Mouse (Mus musculus) hindbrain, embryonic 12.5 days (tissue): ENCODE results near the gene Snn. TPM values are rescaled to one million over a fixed set of nuclear protein-coding genes. Genes with fewer than 3 reads are reported as not detected.
A peak's percentile ranks its signal among the peaks of the same experiment; 100 is the strongest.

Experiments used
- ATAC-seq: fragments of 200-750 bp; cut with Nextera tagmentation; 2 replicates; pipeline ENCODE4 v1.8.0; 2017; ENCODE audit warnings: moderate TSS enrichment; ENCODE audit not compliant: low FRiP score
- H3K27ac ChIP-seq: fragments of 300-500 bp; sonication (generic); 2 replicates; pipeline ENCODE4 v1.5.1; 2016; ENCODE audit warnings: mild to moderate bottlenecking
- H3K27me3 ChIP-seq: fragments of 300-500 bp; sonication (generic); 2 replicates; pipeline ENCODE4 v1.6.1; 2016; ENCODE audit warnings: mild to moderate bottlenecking
- H3K36me3 ChIP-seq: fragments of 300-500 bp; sonication (generic); 2 replicates; pipeline ENCODE4 v1.6.1; 2016; ENCODE audit warnings: mild to moderate bottlenecking
- H3K4me1 ChIP-seq: fragments of 300-500 bp; sonication (generic); 2 replicates; pipeline ENCODE4 v1.6.1; 2016
- H3K4me2 ChIP-seq: fragments of 300-500 bp; sonication (generic); replicated peaks from 2 replicates; pipeline ENCODE4 v1.6.1; 2016; ENCODE audit warnings: mild to moderate bottlenecking
- H3K4me3 ChIP-seq: fragments of 300-500 bp; sonication (generic); 2 replicates; pipeline ENCODE4 v1.5.1; 2016; ENCODE audit warnings: mild to moderate bottlenecking
- H3K9ac ChIP-seq: fragments of 300-500 bp; sonication (generic); 2 replicates; pipeline ENCODE4 v1.6.1; 2016; ENCODE audit warnings: mild to moderate bottlenecking, moderate library complexity
- H3K9me3 ChIP-seq: fragments of 300-500 bp; sonication (generic); replicated peaks from 2 replicates; pipeline ENCODE4 v1.6.1; 2016; ENCODE audit warnings: mild to moderate bottlenecking
- WGBS: fragments of 180-500 bp; shearing (Covaris S2); methylation state at CpG from one replicate; pipeline ENCODE4 v1.1.7; 2016; 5-methylcytosine and 5-hydroxymethylcytosine counted together
- polyA plus RNA-seq: library from polyadenylated mRNA; unstranded; fragments of >200 nt; fragmentation: Nextera tagmentation; extraction: Ambion mirVana; gene quantifications from 2 replicates; pipeline ENCODE4 v1.2.1, GENCODE M21; 2016

Snn gene
- polyA plus RNA-seq, 1 experiment from 2014 or later: 109 TPM

- no peaks in the 10 kb centered on the region for H3K36me3 ChIP-seq
- ATAC-seq: no peak
Measured at GRCm38 (mm10) chr16:11028206-11028605, 32.5 kb upstream of the Snn start.

DNA sequence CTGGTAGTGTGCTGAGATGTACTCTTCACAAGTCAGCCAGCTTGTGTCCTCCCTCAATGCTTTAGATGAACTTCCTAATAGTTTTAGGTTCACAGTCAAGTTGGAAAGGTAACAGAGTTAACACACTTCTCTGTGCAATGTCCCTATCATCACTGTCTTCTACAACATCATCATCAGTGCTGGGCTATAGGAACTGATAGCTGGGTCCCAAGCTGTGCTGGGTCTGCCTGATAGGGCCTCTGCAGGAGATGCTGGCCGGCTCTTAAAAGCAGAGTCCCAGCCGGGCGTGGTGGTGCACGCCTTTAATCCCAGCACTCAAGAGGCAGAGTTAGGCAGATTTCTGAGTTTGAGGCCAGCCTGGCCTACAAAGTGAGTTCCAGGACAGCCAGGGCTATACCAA is 29.9 kb upstream of the Snn start:
- Histone ChIP-seq H3K9me3 (no peaks in the 10 kb centered on the region), H3K27ac (no peak overlapping the region), H3K4me1 (no peaks in the 10 kb centered on the region), H3K9ac (no peak overlapping the region), H3K36me3 (no peaks in the 10 kb centered on the region), H3K4me3 (no peak overlapping the region), H3K4me2 (no peak overlapping the region), H3K27me3 (no peaks in the 10 kb centered on the region)
- no peak for ATAC-seq
- 86% methylated on average over 4 of the region's 4 CpGs for WGBS

More at GRCm38 (mm10) chr16:11028206-11028605, 32.5 kb upstream of the Snn start:
- WGBS: 84% methylated on average over 7 of the region's 7 CpGs
- Histone ChIP-seq H3K27me3 (no peaks in the 10 kb centered on the region), H3K4me2 (no peak overlapping the region), H3K27ac (no peak overlapping the region), H3K9ac (no peak overlapping the region), H3K4me1 (no peaks in the 10 kb centered on the region), H3K9me3 (no peaks in the 10 kb centered on the region), H3K4me3 (no peak overlapping the region)

- Histone ChIP-seq H3K4me1 (no peaks in the 10 kb centered on the region), H3K36me3 (no peaks in the 10 kb centered on the region), H3K27ac (no peak overlapping the region), H3K27me3 (no peaks in the 10 kb centered on the region), H3K4me3 (no peak overlapping the region), H3K9me3 (no peaks in the 10 kb centered on the region), H3K9ac (no peak overlapping the region), H3K4me2 (no peak overlapping the region)
- no peak for ATAC-seq
- 73% methylated on average over 3 of the region's 3 CpGs for WGBS
Measured at GRCm38 (mm10) chr16:11031320-11031719, 29.4 kb upstream of the Snn start.

- no peaks in the 10 kb centered on the region for H3K4me1 ChIP-seq
- ATAC-seq: no peak
- H3K27me3 ChIP-seq: no peaks in the 10 kb centered on the region
- H3K9ac ChIP-seq: no peak overlapping the region
- no peak overlapping the region for H3K4me2 ChIP-seq
- no peaks in the 10 kb centered on the region for H3K9me3 ChIP-seq
- H3K36me3 ChIP-seq: no peaks in the 10 kb centered on the region
- H3K27ac ChIP-seq: no peak overlapping the region
- WGBS: 2% methylated on average over 4 of the region's 4 CpGs
- no peak overlapping the region for H3K4me3 ChIP-seq
Measured at GRCm38 (mm10) chr16:11034193-11034803, 26.4 kb upstream of the Snn start.

GRCm38 (mm10) chr16:11035273-11035672 is 25.5 kb upstream of the Snn start:
- Histone ChIP-seq H3K4me1 (no peaks in the 10 kb centered on the region), H3K4me3 (no peak overlapping the region), H3K9me3 (no peaks in the 10 kb centered on the region), H3K27me3 (no peaks in the 10 kb centered on the region), H3K9ac (no peak overlapping the region), H3K27ac (no peak overlapping the region), H3K36me3 (no peaks in the 10 kb centered on the region), H3K4me2 (no peak overlapping the region)
- WGBS: 87% methylated on average over 9 of the region's 9 CpGs
- no peak for ATAC-seq

DNA sequence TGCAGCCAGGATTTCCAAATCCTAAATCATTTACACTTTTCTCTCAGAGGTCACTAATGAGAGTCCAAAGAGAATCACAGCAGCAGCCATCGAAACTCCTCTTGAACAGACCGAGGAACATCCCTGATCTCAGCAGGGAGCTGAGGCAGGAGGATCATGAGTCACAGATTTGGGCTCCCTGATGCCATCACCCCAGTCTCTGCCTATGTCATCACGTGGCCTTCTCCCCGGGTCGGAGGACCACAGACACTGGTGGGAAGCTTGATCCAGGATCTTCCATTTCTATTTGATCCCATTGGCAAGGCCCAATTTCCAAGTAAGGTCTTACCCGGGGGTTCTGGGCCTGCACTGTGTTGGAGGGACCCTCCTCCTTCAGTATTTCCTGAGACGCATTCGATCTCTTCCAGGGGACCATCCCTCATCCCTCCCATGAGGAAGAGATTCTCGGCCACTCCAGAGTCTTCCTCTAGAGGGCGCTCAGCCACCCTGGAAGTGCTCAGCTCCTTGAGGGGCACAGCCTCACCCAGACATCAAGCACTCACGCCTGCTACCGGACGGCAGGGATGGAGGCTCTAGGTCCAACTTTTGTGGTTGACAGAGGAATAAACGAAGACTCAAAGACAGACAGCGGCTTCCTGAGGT is 24.8 kb upstream of the Snn start:
- H3K4me3 ChIP-seq: no peak overlapping the region
- no peaks in the 10 kb centered on the region for H3K27me3 ChIP-seq
- peak; percentile 65 for ATAC-seq
- no peak overlapping the region for H3K4me2 ChIP-seq
- WGBS: 26% methylated on average over 15 of the region's 15 CpGs
- no peak overlapping the region for H3K9ac ChIP-seq
- H3K27ac ChIP-seq: no peak overlapping the region
- H3K4me1 ChIP-seq: no peaks in the 10 kb centered on the region
- H3K9me3 ChIP-seq: no peaks in the 10 kb centered on the region
- no peaks in the 10 kb centered on the region for H3K36me3 ChIP-seq

DNA sequence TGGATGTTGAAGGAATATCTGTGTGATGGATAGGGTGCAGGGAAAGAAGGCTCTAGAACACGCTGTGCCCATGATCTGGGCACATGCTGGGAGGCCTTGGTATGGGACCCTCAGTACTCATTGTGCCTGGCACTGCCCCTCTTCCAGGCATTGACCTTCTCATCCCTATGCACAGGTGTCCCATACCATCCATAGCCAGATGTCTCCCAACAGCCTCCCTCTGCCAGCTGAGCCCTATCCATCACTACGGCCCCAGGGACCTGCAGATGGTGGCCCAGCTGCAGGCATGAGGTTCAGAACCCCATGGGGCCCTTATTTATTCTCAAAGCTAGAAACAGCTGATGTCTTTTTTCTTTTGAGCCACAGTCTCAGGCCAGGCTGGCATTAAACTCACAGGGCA is 20.1 kb upstream of the Snn start:
- H3K4me1 ChIP-seq: no peaks in the 10 kb centered on the region
- H3K36me3 ChIP-seq: no peaks in the 10 kb centered on the region
- 71% methylated on average over 2 of the region's 2 CpGs for WGBS
- H3K4me3 ChIP-seq: no peak overlapping the region
- no peaks in the 10 kb centered on the region for H3K27me3 ChIP-seq
- H3K4me2 ChIP-seq: no peak overlapping the region
- no peaks in the 10 kb centered on the region for H3K9me3 ChIP-seq
- no peak for ATAC-seq
- no peak overlapping the region for H3K9ac ChIP-seq
- H3K27ac ChIP-seq: no peak overlapping the region

DNA sequence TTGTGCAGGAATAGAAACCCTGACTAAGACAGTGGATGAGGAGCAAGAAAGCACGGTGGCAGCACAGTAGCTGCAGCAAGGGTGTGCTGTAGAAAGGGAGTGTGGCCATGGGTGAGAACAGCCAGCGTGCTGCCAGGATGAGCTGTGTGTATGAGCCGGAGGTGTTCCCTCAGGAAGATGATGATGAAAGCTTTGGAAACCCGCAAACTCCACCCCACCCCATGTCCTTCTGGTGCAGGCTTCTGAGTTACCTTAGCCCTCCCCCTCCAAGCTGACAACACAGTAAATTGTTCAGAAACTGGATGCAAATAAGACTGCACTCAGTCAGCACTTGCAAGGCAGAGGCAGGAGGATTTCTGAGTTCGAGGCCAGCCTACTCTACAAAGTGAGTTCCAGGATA is 17.5 kb upstream of the Snn start:
- Histone ChIP-seq H3K36me3 (no peaks in the 10 kb centered on the region), H3K9me3 (no peaks in the 10 kb centered on the region), H3K27ac (no peak overlapping the region), H3K4me1 (no peaks in the 10 kb centered on the region), H3K27me3 (no peaks in the 10 kb centered on the region), H3K9ac (no peak overlapping the region), H3K4me2 (no peak overlapping the region), H3K4me3 (no peak overlapping the region)
- WGBS: 88% methylated on average over 5 of the region's 5 CpGs
- no peak for ATAC-seq

DNA sequence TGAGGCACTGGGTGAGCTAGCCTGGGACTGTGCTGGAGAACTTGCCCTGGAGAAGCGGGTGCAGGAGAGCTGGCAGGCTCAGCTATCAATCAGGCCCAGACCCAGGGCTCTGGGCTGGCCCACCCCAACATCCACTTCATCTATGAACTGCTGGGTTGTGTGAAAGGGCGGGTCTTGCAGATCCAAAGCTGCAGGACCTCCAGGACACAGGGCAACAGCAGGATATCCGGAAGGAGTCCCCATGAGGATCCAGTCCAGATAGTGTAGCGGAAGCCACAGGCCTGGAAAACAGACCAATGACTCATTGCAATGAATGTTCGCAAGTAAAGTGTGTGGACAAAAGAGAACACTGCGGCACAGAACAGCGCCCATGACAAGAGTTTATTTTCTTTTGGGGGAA is 14.3 kb upstream of the Snn start:
- no peaks in the 10 kb centered on the region for H3K27me3 ChIP-seq
- H3K4me3 ChIP-seq: no peak overlapping the region
- H3K4me1 ChIP-seq: no peaks in the 10 kb centered on the region
- WGBS: 84% methylated on average over 7 of the region's 7 CpGs
- H3K9me3 ChIP-seq: no peaks in the 10 kb centered on the region
- H3K9ac ChIP-seq: no peak overlapping the region
- no peak for ATAC-seq
- no peak overlapping the region for H3K27ac ChIP-seq
- H3K4me2 ChIP-seq: no peak overlapping the region
- no peaks in the 10 kb centered on the region for H3K36me3 ChIP-seq

DNA sequence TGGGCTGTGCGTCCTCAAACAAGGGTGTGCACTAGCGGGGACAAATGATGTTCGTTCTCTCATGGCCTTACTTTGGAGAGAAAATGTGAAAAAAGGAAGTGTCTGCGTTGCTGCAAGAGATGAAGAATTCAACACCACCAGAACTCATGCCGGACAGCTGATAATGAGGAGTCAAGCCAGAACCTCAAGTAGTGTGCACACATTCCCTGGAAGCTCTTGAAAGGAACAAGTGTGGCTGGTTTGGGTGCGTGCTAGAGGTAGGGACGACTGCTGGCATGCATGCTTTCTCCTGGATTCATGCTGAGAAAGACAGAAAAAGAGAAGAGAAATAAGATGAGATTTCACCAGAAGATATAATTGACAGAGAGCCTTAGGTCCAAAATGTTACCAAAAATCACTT is 13.6 kb upstream of the Snn start:
- ATAC-seq: no peak
- no peak overlapping the region for H3K4me2 ChIP-seq
- no peak overlapping the region for H3K9ac ChIP-seq
- H3K27ac ChIP-seq: no peak overlapping the region
- no peaks in the 10 kb centered on the region for H3K4me1 ChIP-seq
- WGBS: 87% methylated on average over 7 of the region's 7 CpGs
- H3K4me3 ChIP-seq: no peak overlapping the region
- no peaks in the 10 kb centered on the region for H3K9me3 ChIP-seq
- H3K27me3 ChIP-seq: no peaks in the 10 kb centered on the region
- no peaks in the 10 kb centered on the region for H3K36me3 ChIP-seq

DNA sequence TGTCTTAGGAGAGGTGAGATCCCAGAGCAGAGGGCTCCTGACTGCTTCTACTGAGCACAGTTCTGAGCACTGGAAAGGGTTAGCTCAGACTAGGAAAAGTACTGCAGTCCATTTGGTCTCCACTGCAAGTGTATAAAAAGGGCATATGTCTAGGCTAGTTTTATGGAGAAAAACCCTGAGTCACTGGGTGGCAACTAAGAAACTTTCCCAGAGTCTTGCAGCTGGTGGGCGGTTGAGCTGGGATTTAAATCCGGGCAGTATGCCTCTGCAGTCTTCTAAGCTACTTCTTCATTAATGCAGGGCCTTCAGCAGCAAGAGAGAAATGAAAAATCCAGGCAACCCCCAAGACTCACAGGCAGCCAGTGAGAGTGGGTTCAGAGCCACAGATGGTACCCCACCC is 10.5 kb upstream of the Snn start:
- no peaks in the 10 kb centered on the region for H3K9me3 ChIP-seq
- no peak overlapping the region for H3K9ac ChIP-seq
- H3K4me1 ChIP-seq: peaks cover 3% of the 10 kb centered on the region; the same call in 1 of the 2 replicates
- H3K36me3 ChIP-seq: no peaks in the 10 kb centered on the region
- no peak overlapping the region for H3K27ac ChIP-seq
- no peaks in the 10 kb centered on the region for H3K27me3 ChIP-seq
- ATAC-seq: no peak
- no peak overlapping the region for H3K4me3 ChIP-seq
- H3K4me2 ChIP-seq: no peak overlapping the region
- 87% methylated on average over 2 of the region's 2 CpGs for WGBS

DNA sequence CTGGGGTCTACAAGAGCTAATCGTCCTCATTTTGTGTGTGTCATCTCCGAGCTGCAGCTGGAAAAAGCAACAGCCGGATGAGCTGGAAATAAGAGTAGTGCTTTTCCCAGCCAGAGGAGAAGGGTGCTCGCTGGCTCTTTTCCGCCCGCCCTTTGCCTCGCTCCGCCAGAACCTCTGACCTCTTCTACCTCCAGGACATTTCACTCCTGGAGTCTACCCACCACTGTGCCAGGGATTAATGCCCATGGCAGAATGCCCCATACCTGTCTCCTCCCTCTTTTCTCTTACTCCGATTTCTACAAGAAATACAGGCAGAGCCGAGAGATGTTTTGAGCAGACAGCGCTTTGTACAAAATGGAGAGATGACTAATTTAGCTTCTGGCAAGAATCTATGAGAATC is 9.6 kb upstream of the Snn start:
- no peak for ATAC-seq
- 90% methylated on average over 11 of the region's 11 CpGs for WGBS
- H3K4me1 ChIP-seq: peaks cover 5% of the 10 kb centered on the region; the same call in 1 of the 2 replicates
- H3K36me3 ChIP-seq: no peaks in the 10 kb centered on the region
- H3K27ac ChIP-seq: no peak overlapping the region
- no peaks in the 10 kb centered on the region for H3K9me3 ChIP-seq
- H3K27me3 ChIP-seq: no peaks in the 10 kb centered on the region
- no peak overlapping the region for H3K4me2 ChIP-seq
- H3K9ac ChIP-seq: no peak overlapping the region
- no peak overlapping the region for H3K4me3 ChIP-seq

- 66% methylated on average over 6 of the region's 6 CpGs for WGBS
Measured at GRCm38 (mm10) chr16:11054409-11054808, 6.3 kb upstream of the Snn start.

More at GRCm38 (mm10) chr16:11054409-11054808, 6.3 kb upstream of the Snn start:
- Histone ChIP-seq H3K27ac (no peak overlapping the region), H3K36me3 (no peaks in the 10 kb centered on the region), H3K9me3 (no peaks in the 10 kb centered on the region), H3K4me2 (no peak overlapping the region), H3K4me3 (no peak overlapping the region), H3K4me1 (peaks cover 5% of the 10 kb centered on the region; the same call in 1 of the 2 replicates), H3K27me3 (no peaks in the 10 kb centered on the region), H3K9ac (no peak overlapping the region)
- no peak for ATAC-seq
